Mouse (Mus musculus): ENCODE results near the gene Vsx2.
A peak's percentile ranks its signal among the peaks of the same experiment; 100 is the strongest.
"Not testable (repeated sequence)": the region's sequence is repeated elsewhere in the genome, so short reads cannot be mapped to it uniquely, and the experiment has no call there.

Vsx2 gene

GRCm38 (mm10) chr12:84569336-84569970 lies at the start of gene Vsx2:
Vsx2 (plus strand) TSS chr12:84569762.
- no peak for DNase-seq

DNA sequence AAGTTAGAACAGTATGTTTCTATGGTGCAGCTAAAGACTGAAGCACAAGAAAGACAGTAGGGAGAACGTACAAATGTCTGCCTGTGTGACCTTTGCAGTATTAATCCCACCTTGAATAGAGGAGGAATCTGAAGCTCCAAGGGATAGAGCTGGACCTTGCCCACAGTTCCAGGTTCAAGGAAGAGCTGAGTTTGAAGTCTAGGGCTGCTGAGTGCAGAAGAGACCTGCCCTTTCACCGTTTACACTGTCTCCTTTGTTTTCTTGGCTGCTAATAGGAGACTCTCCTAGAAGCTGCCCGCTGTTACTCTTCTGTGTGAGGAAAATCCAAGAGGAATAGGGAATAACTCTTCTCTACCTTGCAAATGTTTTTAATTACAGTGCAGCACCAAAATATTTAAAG lies 45.8 kb upstream of the Vsx2 start:
- DNase-seq: no peak

DNA sequence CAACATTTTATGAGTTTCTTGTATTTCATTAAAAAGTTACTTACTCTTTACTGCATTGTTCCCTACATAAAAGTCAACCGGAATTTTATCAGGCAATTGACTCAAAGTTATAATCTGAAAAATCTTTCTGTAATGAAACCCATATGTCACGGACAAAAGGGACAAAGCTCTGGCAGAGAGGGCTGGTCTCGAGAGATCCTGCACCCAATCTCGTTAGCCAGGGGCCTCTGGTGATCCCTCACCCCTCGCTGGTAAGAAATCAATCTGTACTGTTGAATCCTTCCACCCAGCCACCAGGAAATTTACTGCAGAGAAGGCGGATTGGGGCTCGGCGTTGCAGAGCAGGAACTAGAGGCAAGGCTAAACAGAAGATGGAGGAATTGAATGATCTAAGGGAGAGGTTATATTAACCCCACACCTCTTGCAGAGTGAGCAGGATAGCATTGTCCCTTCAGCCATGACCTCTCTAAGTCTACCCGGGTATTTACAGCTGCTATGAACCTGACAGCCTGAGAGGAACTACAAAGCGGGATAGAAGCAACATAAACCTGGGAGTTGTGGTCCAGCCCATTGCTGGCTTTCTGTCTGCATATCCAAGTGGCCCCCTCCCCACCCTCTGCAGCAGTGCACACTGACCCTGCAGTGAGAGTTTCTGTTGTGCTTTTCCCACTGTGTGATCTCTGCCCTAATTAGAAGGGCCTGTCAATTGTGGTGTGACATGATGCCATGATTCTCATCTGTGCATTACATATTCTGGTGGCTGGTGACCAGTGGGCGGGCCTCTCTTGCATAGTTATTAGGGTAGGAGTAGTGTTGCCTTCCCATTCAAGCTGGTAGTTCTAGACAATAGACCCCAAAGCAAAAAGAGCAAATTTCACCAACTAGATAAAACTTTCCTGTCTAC lies 45.2 kb upstream of the Vsx2 start:
- DNase-seq: no peak

- DNase-seq: no peak
Measured at GRCm38 (mm10) chr12:84525422-84525821, 44.1 kb upstream of the Vsx2 start.

DNA sequence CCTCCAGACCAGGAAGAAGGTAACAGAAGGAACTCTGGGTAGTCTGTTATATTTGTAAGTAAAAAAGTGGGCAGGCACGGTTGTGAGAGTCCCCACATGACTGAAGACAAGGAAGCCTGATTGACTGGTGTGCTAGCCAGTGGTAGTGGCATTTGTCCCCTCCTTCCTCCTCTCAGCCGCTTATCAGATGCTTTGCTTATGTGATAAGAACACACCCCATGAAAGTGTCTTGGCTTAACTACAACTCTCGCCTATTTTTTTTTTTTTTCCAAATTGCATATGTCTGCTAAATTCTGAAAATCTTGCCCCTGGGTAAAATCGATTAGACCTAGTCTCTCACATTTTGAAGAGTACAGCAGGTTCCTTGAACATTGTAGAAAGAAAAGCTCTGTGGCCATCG lies 39.1 kb upstream of the Vsx2 start:
- no peak for DNase-seq

DNA sequence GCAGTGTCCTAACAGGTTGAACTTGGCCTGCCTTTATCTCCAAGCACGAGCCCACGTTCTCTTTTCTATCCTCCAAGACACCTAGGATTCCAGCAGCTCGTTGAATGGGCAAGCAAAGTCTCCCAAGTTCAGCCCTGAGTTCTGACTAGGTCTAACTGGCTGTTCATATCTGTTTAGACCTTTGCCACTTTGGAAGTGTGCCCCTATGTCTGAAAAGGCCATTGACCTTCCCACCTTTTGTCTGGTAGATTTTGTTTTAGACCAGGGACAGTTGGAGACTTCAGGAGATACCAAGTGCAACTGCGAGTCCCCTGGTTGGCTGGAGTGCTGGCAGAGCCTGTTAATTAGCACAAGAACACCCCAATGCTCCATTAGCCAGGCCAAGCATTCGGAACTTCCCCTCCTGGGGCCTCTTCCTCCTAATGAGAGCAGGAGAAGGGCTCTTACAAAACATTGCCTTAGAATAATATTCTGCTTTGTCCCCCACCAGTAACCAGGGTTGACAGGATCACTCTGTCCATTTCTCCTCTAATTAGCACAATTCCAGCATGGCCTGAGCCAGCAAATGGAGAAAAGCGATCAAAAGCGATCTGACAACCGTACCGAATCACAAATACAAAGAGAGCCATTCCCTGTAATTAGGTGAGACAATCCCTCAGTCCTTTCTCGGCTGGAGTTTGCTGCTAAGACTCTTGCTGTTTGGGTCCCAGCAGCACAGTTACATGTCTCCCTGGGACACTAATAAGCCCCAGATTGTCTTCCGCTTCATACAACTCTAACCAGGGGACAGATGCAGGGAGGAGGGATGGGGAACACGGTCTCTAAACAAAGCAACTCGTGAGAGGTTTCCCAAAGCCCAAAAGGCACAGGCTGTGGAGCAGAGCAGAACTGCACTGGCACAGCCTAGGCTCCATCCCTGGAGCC lies 37.4 kb upstream of the Vsx2 start:
- no peak for DNase-seq

- DNase-seq: no peak
Measured at GRCm38 (mm10) chr12:84532830-84533199, 36.7 kb upstream of the Vsx2 start.

- DNase-seq: peak in 1 of 2 experiments; percentile 20
Measured at GRCm38 (mm10) chr12:84533706-84534486, 35.7 kb upstream of the Vsx2 start.

DNA sequence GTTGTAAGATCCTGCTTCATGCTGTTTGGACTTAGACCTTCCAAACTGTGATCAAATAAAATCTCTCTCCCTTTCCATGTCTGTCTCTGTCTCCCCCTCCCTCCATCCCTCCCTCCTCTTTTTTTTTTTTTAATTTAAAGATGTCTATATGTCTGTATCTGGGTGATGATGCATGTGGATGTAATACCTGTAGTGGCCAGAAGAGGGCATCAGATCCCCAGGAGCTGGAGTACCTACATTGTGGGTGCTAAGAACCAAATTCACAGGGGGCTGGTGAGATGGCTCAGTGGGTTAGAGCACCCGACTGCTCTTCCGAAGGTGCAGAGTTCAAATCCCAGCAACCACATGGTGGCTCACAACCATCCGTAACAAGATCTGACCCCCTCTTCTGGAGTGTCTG lies 30.0 kb upstream of the Vsx2 start:
- DNase-seq: not testable (repeated sequence)

DNA sequence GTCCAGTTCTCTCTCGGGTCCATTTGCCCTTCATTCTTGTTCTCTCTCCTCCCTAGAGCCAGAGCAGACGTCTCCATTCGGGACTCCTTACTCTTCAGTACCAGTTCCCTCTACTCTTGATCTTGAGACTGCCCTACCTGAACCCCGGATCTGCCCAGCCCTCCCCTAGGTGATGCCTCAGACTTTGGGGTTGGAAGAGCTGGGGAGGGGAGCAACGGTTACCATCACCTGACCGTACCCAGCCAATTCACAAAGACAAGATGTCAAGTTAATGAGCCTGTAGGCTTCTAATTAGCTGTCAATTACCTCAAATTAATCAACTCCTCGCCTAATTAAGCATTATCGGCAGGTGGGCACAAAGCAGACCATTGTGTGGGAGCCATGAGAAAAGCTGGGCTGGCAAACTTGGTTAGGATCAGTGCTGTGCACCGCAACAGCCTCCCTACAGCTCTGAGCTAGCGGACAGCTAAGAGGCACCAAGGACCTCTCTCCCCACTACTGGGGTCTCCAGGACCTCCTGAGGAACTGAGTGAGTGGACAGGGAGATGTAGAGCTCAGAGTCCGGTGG lies 28.1 kb upstream of the Vsx2 start:
- DNase-seq: no peak

DNA sequence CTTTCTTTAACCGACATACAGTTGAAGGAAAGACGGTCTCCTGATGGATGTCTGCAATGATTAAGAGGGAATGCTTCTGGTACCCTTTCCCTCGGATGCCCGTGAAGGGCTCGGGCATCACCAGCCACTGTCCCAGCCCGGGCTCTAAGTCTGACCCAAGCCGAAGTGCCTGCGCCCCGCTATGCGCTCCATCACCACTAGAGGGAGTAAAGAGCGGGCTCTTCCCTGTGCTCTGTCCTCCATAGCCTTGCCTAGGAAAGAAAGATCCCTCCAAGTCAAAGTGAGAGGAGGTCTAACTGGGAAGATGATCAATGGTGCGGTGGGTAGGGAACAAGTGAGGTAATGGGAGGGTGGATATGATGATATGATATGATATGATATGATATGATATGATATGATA lies 23.5 kb upstream of the Vsx2 start:
- peak; percentile 20 to 21 for DNase-seq

DNA sequence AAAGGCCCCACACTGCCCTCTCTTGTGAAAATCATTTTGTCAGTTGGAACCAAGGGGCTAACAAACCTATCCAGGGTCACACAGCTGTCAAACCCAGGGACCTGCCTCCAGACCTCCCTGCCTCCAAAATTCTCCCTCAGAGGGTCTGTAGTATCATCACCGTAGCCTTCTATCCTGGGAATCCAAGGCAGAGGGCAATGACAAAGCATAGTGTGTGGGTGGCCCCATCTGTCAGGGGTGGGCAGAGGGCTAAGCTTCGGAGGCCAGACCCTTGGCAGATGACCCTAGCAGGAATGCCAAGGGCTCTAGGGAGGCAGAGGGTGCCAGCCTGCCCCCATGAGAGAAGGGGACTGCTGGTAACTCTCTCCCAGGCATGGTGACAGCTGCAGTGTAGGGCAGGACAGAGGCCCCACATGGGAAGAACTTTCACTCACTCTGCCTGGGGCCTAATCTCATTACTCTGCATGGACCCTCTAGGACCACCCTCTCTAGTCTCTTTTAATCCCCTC lies 22.9 kb upstream of the Vsx2 start:
- DNase-seq: no peak

DNA sequence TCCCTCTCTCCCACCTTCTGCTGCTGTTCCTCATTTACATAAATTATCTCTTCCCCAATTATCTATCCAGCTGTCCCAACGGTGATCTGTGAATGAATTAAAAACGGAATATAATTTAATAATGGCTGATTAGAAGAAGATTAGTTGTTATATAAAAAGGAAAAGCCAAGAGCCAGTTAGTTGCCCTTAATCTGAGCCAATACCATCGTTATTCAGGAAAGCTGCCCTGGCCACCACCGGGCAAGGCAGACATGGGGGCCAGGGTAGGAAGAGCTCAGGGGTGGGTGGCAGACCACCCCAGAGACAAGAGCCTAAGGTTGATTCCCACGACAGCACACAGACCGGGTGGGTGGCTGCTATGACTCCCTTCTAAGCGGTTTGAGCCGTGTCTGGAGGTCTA lies 21.3 kb upstream of the Vsx2 start:
- DNase-seq: no peak

- DNase-seq: no peak
Measured at GRCm38 (mm10) chr12:84555218-84555617, 14.3 kb upstream of the Vsx2 start.

- DNase-seq: no peak
Measured at GRCm38 (mm10) chr12:84562558-84562957, 7.0 kb upstream of the Vsx2 start.

GRCm38 (mm10) chr12:84567576-84567975 lies 2.0 kb upstream of the Vsx2 start:
- no peak for DNase-seq

GRCm38 (mm10) chr12:84569976-84570693 lies 573 bp downstream of the Vsx2 start:
- DNase-seq: no peak

- no peak for DNase-seq
Measured at GRCm38 (mm10) chr12:84570694-84571415, 1.3 kb downstream of the Vsx2 start.

- DNase-seq: no peak
Measured at GRCm38 (mm10) chr12:84571466-84572340, 2.1 kb downstream of the Vsx2 start.
